Mouse (Mus musculus) spleen, embryonic (tissue): ENCODE results near the gene Dock2.

ENCODE experiments used
- CTCF ChIA-PET: fragments of 350-600 bp; sonication (Branson Sonifier 250); formaldehyde crosslinking; loops from one replicate; lab custom pipeline; 2022; lab: Charles Lee

Gene Dock2

DNA sequence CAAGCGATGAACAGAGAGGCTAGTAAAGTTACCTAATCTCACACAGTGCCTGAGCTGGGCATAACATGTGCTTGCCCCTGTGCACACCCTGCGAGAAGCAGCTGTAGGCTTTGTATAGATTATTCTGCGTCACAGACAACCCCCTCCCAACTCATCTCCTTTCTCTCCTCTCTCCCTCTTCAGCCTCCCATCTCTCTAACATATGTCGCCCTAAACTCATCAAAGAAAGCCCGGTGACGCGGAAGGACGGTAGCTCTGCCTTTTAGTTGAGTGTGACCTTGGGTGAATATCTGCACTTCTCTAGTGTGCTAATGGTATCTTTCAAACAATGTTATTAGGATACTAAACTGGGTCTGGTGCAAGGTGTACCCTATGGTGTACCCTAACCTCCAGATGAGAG, 13.7 kb downstream of the Dock2 start:
- CTCF ChIA-PET = no interaction called here

DNA sequence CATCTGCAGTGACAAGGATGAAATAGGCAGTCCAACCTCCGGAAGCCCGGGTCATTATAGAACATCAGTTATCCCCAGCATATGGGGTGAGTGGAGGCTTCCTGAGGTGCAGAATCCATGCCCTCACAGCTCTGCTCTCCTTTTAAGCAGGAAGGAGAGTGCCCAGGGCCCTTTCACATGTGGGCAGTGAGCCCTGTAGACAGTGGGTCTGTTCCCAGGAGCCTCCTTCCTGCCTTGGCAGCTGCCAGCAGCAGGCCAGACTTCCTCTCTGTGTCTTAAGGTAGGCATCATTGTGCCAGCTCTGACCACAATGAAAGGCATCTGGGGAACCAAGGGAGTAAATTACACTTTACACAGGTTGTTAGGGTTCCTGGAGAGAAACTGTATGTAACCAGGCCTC, 14.3 kb downstream of the Dock2 start:
- CTCF ChIA-PET = no interaction called here

DNA sequence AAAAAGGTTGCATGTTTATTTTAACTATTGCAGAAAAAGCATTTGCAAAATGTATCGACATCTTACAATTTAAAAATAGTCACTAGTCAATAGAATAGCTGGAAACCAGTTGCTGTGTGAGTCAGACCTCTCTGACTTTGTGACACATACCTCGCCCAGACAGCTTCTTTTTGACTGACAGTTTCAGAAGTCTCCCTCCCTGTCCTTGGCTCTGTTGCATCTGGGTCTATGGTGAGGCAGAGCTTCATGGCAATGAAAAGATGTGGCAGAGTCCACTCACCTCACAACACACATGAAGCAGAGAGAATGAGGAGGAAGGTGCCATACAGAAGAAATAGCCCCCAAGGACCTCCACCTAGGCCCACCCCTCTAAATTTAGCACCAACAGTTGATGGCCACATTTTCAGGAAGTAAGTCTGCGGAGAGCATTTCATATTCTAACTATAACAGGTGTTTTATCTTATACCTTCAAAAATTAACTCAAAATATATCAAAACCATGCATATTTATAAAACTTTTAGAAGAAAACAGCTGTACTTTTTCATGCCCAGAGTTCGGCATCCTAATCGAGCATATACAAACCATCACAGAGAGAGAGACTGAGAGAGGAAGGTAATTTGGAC, 19.8 kb downstream of the Dock2 start:
- CTCF ChIA-PET = no interaction called here

DNA sequence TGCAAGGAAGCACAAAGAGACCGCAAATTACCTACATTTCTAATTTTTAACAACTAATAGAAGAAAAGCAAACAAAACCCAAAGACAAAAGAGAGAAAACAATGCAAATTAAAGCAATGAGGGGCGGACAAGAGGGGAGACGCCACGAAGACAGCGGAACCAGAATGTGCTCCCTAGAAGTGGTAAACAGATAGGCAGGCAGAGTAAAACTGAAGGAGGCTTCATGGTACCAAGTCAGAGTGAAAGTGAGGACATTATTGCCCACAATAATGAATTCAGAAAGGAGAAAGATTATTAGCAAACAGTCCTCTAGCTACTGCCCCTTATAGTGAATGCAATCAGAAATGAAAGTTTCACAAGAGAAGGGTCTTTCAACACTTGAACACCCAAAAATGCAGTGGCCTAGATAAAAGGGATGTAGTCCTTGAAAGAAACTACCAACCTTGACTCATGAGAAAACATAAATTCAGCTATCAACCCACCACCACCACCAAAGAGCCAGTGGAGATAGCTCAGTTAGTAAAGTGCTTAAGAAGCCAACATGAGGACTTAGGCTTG, 21.0 kb downstream of the Dock2 start:
- CTCF ChIA-PET = no interaction called here

DNA sequence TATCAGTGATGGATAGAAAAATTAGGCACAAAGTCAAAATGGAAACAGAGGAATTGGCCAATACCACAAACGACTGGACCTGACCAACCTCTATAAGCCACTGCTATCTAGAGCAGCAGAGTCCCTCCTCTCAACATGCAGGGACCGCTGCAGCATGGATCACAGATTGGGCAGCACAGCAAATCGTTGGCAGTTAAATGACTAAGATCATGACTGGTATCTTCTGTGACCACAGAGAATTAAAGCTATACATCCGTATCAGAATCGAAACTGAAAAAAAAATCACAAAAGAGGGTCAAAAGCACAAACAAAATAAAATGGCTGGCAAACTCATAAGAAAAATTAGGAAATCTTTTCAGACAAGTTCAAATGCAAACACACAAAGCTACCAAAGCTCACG, 21.6 kb downstream of the Dock2 start:
- CTCF ChIA-PET = no interaction called here

DNA sequence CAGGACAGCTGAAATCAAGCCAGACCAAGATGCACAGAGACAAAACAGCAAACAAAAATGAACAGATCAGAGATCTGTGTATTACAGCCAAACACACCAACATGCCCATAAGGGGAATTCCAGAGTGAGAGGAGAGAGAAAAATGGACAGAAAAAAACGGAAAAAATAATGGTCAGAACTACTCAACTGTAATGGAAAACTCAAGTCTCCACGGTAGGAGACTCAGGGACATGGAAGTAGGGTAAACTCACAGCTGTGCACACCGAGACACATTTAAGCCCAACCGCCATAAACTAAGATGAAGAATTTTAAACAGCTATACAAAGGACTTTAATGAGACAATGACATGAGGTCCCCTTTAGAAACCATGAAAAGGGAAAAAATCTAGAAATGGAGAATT, 24.1 kb downstream of the Dock2 start:
- CTCF ChIA-PET = no interaction called here

DNA sequence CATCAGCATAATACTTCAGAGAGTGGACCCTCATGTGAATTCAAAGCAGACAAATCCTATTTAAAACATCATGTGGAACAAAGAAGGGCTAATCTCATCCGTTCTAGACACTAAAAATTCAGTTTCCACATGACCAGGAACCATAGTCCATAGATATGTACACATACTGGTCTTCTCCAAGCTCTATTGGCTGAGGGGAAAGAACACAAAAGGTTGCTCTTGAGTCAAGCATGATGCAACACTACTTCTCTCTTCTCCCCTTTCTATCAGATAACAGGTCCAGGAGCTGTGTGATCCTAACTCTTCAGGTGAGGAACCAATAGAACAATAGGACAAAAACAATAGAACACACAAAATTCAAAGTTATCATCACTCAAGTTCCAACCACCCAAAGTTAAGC, 42.6 kb downstream of the Dock2 start:
- CTCF ChIA-PET = no interaction called here

DNA sequence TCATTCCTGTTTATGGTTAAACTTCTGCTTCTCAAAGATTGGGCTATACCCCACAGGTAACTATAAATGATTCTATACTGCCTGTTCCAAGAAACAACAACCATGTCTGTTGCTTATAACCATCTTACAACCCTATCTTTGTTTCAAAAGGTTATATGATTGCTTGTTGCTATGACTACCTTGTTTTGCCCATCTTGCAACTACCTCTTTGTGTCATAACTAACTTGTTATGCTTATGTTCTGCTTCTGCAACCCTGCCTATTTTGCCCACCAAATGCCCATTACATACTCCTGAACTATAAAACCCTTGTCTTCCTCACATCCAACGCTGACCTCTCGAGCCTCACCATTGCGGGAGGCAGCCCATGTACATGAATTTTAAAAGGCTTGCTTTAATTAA, 43.9 kb downstream of the Dock2 start:
- CTCF ChIA-PET = interaction anchor here (1.0 kb wide), 1 partner anchor 58 kb away, joined by 4 read pairs; no protein-coding TSS in a partner anchor

DNA sequence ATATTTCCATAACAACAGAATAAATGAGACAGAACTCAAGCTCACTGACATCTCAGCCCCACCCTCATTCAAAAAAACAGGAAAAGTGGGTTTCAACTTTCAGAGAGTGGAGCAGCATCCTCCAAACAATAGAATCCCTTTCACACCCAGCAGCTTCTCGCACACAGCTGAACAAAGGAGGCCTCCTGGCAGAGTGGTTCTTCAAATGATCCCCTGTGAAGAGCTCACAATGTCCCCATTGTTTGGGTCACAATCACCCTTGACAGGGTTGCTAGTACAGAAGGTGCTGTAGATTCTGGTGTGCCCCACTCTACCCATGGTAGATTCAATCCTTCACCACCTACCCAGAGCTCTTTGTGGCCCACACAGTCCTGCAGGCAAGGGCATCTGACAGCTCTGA, 44.7 kb downstream of the Dock2 start:
- CTCF ChIA-PET = interaction anchor here (0.6 kb wide), 1 partner anchor 369 kb away, joined by 13 read pairs; no protein-coding TSS in a partner anchor

DNA sequence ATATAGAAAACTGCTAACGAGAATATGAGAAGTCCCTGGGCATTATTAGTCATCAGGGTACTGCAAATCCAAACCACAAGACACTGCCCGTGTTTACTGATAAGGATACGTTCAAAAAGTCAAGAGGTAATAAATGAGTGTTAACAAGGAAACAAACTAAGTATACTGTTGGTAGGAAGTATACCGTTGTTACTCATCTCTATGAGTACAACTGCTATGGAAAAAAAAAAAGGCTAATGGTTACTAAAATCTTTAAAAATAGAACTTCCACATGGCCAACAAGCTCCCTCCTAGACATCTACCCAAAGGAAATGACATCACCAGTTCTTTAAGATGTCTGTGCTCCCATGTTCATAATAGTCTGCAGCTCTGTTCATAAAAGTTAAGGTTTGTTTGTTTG, 46.5 kb downstream of the Dock2 start:
- CTCF ChIA-PET = interaction anchor here (0.6 to 1.0 kb wide), 2 partner anchors 10 to 581 kb away, joined by 3 to 5 read pairs; no protein-coding TSS in a partner anchor

DNA sequence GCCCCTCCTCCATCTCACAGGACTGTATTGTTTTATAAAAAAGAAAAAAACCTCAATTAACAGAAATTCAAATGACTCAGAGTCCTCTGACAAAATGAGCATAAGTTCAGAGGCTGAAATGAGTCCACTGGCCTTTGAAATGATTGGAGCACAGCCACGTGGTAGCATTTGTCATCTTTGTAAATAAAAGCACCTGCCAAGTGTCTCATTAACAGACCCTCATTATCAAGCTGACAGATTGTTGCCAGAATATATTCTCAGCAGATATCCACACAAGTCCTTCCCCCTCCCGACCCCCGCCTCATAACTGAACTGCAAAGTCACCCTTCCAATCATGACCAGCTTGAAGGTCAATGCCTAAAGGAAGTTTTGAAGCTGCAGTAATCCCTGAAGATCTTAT, 49.7 kb downstream of the Dock2 start:
- CTCF ChIA-PET = no interaction called here

DNA sequence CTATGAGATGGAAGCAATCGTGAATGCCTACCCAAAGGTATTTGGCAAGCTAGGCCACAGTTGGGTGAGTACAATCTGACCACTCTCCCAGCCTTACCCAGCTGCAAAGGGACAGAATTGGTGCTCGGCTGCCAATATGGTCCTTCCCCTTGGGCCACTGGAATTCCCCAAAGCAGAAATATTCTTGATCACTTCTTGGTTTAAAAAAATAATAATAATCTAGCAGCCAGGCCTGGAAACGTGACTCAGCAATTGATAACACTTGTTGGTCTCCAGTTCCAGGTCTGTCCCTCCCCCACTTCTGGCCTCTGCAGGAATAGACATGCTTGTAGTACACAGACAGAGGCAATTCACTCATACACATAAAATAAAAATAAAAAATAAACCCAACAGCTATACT, 56.2 kb downstream of the Dock2 start:
- CTCF ChIA-PET = interaction anchor here (0.6 to 1.4 kb wide), 3 partner anchors 10 to 81 kb away, joined by 3 to 9 read pairs (median 5); no protein-coding TSS in a partner anchor

DNA sequence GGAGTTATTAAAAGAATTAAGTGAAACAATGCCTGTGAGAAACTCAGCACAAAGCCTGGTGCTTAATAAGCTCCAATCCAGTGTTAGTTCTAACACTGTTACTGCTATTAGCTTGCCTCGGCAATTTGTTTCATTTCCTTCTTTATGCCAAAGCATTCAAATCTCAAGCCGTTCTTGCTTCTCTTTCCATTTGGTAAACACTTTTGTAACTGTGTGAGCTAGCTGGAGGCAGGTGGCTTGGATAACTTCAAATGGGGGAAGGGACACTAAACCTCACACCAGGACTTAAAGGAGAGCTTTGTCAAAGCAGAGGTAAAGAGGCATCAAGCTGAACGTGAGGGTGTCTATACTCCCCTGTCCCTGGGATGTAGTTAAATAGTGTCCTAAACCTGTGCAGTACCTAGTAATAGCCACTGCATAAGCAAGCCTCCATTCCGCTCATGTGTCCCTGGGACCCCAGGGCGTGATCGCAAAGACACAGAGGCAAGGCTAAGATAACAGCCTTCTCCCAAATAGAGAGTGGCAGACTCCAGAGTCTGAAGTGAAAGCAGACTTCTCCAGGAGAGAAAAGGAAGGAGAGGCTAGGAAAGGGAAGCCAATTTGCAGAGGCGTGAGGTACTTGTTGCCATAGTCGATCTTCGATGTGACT, 56.9 kb downstream of the Dock2 start:
- CTCF ChIA-PET = interaction anchor here (1.3 to 1.4 kb wide), 2 partner anchors 9 to 10 kb away, joined by 3 to 5 read pairs; no protein-coding TSS in a partner anchor

DNA sequence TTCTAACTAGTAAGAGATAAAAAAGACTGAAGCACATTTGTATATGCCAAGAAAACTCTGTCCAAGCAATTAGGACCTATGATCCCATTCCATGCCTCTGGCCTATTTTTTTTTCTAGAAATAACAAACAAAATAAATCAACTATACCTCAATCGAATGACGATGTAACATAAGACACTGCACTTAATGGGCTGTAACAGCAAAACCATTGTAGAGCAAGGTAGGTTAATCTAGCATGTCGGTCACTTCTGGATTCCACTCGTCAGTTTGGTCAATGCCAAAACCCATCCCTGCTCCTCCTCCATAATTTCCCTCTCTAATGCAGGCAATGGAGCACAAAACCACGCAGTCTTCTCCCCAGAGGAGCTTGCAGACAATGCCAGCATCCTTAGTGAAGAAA, 70.3 kb downstream of the Dock2 start:
- CTCF ChIA-PET = no interaction called here

DNA sequence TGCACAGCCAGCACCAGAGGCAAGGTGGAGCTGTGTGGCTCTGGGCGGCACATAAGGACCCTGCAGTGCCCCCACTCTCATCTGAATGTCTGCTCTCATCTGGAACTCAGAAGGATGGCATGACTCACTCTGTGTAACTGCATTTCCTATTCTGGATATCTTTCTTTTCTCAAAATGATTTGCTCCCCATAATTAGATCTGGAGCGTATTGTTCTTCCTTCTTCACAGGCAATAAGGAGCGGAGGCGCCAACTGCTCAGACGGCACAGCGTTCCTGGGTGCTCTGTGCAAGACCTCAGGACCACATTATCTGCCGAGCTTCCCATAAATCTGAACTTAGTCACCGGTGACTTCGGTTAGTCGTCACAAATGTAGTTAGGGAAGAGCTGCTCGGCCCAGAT, 75.4 kb downstream of the Dock2 start:
- CTCF ChIA-PET = interaction anchor here (0.7 kb wide), 1 partner anchor 90 kb away, joined by 4 read pairs; no protein-coding TSS in a partner anchor

DNA sequence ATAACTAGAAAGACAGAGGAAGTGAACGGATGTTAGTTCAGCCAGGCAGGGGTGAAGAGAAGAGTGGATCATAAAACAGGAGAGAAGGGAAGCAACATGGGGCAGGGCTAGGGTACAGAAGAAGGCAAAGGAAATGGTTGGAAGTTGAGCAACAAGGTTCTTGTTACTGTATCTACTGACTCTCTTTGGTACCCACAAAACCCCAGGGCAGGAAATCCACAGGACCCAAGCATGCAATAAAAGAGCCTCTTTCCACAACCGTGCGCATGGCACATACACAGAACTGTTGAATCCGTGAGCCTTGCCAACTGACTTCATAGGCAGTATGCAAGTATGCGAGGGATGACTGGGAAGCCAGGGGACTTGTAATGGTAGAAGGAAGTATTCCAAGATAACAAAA, 76.3 kb downstream of the Dock2 start:
- CTCF ChIA-PET = interaction anchor here (0.7 kb wide), 1 partner anchor 10 kb away, joined by 3 read pairs; no protein-coding TSS in a partner anchor

DNA sequence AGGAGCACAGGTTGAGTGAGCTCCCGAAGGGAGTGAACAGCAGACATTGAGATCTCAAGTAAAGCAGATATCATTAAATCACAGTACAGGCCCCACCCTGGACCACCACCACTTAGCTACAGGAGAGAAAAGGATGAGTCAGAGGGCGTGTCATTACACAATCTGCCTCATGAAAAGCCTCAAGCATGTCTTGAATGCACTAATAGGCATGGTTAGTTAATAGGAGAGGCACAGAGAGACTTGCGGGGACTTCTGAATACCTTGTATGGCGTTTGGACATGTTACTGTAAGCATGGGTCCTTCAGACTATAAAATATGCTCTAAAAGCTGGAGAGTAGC, 78.6 kb downstream of the Dock2 start:
- CTCF ChIA-PET = no interaction called here

DNA sequence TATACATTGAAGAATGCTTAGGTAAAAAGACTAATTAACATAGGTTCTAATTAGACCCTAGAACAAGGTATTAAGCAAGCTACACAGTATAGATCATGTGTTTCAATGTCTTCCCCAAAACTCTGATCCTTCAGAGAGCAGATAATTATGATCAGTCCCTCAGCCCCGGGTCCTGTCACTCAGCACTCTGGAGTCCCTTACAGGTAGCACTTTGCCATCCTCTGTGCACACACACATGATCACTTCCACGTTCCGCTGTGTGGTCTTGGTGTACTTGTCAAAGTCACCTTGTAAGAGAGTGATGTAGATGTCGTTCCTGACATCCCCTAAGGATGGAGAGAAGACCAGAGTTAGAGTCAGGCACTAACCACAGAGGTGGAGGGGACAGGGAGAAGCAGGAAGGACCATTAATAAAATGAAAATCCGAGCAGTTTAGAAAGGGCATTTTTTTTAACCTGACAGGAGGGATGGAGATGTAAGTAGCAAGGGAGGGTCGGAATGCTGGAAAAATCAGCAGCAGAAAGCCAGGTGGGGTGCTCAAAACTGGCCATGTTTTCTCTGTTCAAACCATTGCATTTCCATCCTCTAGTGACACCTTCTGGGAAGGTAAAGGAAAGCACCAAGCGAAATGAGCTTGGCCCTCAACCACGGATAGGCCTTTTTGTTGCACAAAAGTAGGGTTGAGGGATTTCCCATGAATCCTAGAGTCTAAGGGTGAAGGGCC, 79.1 kb downstream of the Dock2 start:
- CTCF ChIA-PET = no interaction called here

DNA sequence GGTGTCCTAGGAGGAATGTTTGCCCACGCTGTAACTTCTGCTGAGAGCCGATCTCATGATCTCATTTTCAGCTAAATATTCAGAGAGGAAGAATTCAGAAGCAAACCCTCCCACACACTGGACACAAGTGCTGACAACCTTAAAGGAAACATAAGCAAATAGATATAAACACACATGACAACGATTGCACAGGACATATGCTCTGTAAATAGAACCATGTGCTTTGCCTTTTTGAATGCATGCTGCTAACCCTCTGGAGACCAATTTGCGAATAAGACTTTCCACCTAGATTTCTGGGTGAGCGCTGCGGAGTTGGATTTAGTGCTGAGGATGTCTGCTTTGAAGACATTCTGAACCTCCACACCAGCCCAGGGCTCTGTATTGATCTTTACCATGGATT, 79.8 kb downstream of the Dock2 start:
- CTCF ChIA-PET = no interaction called here

DNA sequence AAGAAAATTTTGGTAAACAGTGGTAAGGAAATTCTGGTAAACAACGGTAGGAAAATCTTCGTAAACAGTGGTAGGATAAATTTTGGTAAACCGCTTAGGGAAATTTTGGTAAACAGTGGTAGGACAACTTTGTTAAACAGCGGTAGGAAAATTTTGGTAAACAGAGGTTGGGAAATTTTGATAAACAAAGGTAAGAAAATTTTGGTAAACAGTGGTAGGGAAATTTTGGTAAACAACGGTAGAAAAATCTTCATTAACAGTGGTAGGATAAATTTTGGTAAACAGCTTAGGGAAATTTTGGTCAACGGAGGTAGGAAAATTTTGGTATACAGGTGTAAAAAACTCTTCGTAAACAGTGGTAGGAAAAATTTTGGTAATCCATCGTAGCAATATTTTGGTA, 101.9 kb downstream of the Dock2 start:
- CTCF ChIA-PET = interaction anchor here (0.6 to 1.1 kb wide), 3 partner anchors 59 to 198 kb away, joined by 3 to 4 read pairs (median 4); no protein-coding TSS in a partner anchor

DNA sequence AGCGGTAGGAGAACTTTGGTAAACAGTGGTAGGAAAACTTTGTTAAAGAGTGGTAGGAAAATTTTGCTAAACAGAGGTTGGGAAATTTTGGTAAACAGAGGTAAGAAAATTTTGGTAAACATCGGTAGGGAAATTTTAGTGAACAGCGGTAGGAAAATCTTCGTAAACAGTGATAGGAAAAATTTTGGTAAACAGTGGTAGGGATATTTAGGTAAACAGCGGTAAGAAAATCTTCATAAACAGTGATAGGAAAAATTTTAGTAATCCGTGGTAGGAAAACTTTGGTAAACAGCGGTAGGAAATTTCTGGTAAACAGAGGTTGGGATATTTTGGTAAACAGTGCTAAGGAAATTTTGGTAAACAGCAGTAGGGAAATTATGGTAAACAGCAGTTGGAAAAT, 239.1 kb downstream of the Dock2 start:
- CTCF ChIA-PET = interaction anchor here (0.6 kb wide), 2 partner anchors 138 to 213 kb away, joined by 3 to 4 read pairs; no protein-coding TSS in a partner anchor

DNA sequence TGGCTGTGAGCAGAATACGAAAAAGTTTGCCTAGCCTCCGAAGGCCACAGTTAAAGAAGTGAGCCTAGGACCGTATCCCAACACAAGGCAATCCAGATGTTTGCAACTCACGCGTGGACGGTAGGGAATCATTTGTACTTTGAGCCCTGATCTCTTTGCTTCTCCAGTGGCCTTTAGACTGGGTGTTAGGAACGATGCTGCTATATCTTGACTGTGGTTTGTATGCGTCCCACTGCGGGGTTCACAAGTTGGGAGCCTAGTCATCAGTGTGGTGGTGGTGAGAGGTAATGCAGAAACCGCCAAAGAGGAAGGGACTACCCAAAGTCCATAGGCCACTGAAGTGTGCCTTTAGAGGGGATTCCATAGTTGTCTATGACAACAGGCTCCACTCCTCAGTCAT, 251.6 kb downstream of the Dock2 start:
- CTCF ChIA-PET = no interaction called here
